Mouse (Mus musculus) thymus, postnatal 36 days (tissue): ENCODE measurements around the gene Etv6.

ENCODE experiments used
- DNase-seq, 2 experiments: peaks; one replicate each; pipeline ENCODE4 v3.0.0; 2022; ENCODE audit warnings: mixed read lengths in 2 of 2

Etv6 gene

GRCm38 (mm10) chr6:134045092-134045868 lies 9.8 kb downstream of the Etv6 start:
- no peak for DNase-seq

GRCm38 (mm10) chr6:134046136-134046535 lies 10.6 kb downstream of the Etv6 start:
- no peak for DNase-seq

GRCm38 (mm10) chr6:134047249-134047648 lies 11.7 kb downstream of the Etv6 start:
- DNase-seq, result no peak

- DNase-seq, result no peak
These were observed 12.5 kb downstream of the Etv6 start for GRCm38 (mm10) chr6:134047974-134048373.

- DNase-seq, result no peak
These were observed 13.5 kb downstream of the Etv6 start for GRCm38 (mm10) chr6:134048965-134049364.

- DNase-seq, result no peak
These were observed 15.0 kb downstream of the Etv6 start for GRCm38 (mm10) chr6:134050466-134050865.

- no peak for DNase-seq
These were observed 16.4 kb downstream of the Etv6 start for GRCm38 (mm10) chr6:134051950-134052349.

- DNase-seq, result no peak
These were observed 17.6 kb downstream of the Etv6 start for GRCm38 (mm10) chr6:134053146-134053545.

- DNase-seq, result no peak
These were observed 18.1 kb downstream of the Etv6 start for GRCm38 (mm10) chr6:134053566-134053965.

GRCm38 (mm10) chr6:134055588-134055987 lies 20.1 kb downstream of the Etv6 start:
- no peak for DNase-seq

- no peak for DNase-seq
These were observed 23.0 kb downstream of the Etv6 start for GRCm38 (mm10) chr6:134058451-134058850.

- no peak for DNase-seq
These were observed 23.5 kb downstream of the Etv6 start for GRCm38 (mm10) chr6:134058886-134059551.

GRCm38 (mm10) chr6:134059552-134059891 lies 24.0 kb downstream of the Etv6 start:
- DNase-seq, result peak in 1 of 2 experiments; percentile 18

- no peak for DNase-seq
These were observed 24.5 kb downstream of the Etv6 start for GRCm38 (mm10) chr6:134060036-134060435.

GRCm38 (mm10) chr6:134060811-134061210 lies 25.3 kb downstream of the Etv6 start:
- DNase-seq, result no peak

- no peak for DNase-seq
These were observed 29.7 kb downstream of the Etv6 start for GRCm38 (mm10) chr6:134065018-134065725.

- no peak for DNase-seq
These were observed 30.6 kb downstream of the Etv6 start for GRCm38 (mm10) chr6:134066112-134066511.

GRCm38 (mm10) chr6:134066996-134067395 lies 31.5 kb downstream of the Etv6 start:
- no peak for DNase-seq

GRCm38 (mm10) chr6:134067536-134067935 lies 32.0 kb downstream of the Etv6 start:
- no peak for DNase-seq

GRCm38 (mm10) chr6:134072439-134072838 lies 36.9 kb downstream of the Etv6 start:
- DNase-seq, result no peak

- no peak for DNase-seq
These were observed 37.4 kb downstream of the Etv6 start for GRCm38 (mm10) chr6:134072906-134073305.

GRCm38 (mm10) chr6:134074353-134074752 lies 38.9 kb downstream of the Etv6 start:
- no peak for DNase-seq

- DNase-seq, result no peak
These were observed 39.5 kb downstream of the Etv6 start for GRCm38 (mm10) chr6:134075031-134075430.

- no peak for DNase-seq
These were observed 42.5 kb downstream of the Etv6 start for GRCm38 (mm10) chr6:134078016-134078415.
